Mouse (Mus musculus): ENCODE results near the gene Cyp1a1. TPM values are rescaled to one million over a fixed set of nuclear protein-coding genes. Genes with fewer than 3 reads are reported as not detected.

The Cyp1a1 gene
- total and polyA plus RNA-seq, 3 experiments, result 0.09 to 0.78 (median 0.13) TPM

- no peak overlapping the region; the same call in 1 of the 2 replicates for H3K27ac ChIP-seq
- peaks cover 11% of the 10 kb centered on the region for H3K79me2 ChIP-seq (replicated peaks; ENCODE audit: control insufficient read depth, insufficient read depth, low read length)
- intact Hi-C loops (cut with DNase I), result no loop called here
Measured at GRCm38 (mm10) chr9:57641775-57642550, 45.8 kb upstream of the Cyp1a1 start.

GRCm38 (mm10) chr9:57643169-57643855 lies 44.4 kb upstream of the Cyp1a1 start:
- intact Hi-C loops (cut with DNase I), result no loop called here
- peaks cover 11% of the 10 kb centered on the region for H3K79me2 ChIP-seq (replicated peaks; ENCODE audit: control insufficient read depth, insufficient read depth, low read length)
- peaks cover 43% of the 10 kb centered on the region for H3K4me1 ChIP-seq (ENCODE audit: control insufficient read depth, insufficient read depth, low read length)
- H3K4me3 ChIP-seq, result no peak overlapping the region
- peaks cover 4% of the 10 kb centered on the region; the same call in 1 of the 2 replicates for H3K36me3 ChIP-seq (ENCODE audit: control insufficient read depth, insufficient read depth, low read length)
- peak overlapping the region; percentile 44 for H3K9ac ChIP-seq (ENCODE audit: low read depth, low read length)
- peak overlapping the region; percentile 33 for H3K27ac ChIP-seq
- 64% methylated on average over 9 of the region's 9 CpGs for WGBS
- TF ChIP-seq POLR2A (IDR thresholded peaks at IDR 0.05; ENCODE audit: insufficient read depth, low read depth, low read length), result no peak
- TF ChIP-seq CTCF (IDR thresholded peaks at IDR 0.05), result no peak
- TF ChIP-seq EP300 (IDR thresholded peaks at IDR 0.05; ENCODE audit: insufficient read depth, low read depth, low read length), result no peak
- DNase-seq, result no peak
- no peaks in the 10 kb centered on the region for H3K27me3 ChIP-seq (ENCODE audit: control insufficient read depth, insufficient read depth, low read length)

More at GRCm38 (mm10) chr9:57641775-57642550, 45.8 kb upstream of the Cyp1a1 start:
- TF ChIP-seq CTCF (IDR thresholded peaks at IDR 0.05) (no peak), POLR2A (IDR thresholded peaks at IDR 0.05; ENCODE audit: insufficient read depth, low read depth, low read length) (no peak), EP300 (IDR thresholded peaks at IDR 0.05; ENCODE audit: insufficient read depth, low read depth, low read length) (no peak)
- H3K27me3 ChIP-seq (ENCODE audit: control insufficient read depth, insufficient read depth, low read length), result no peaks in the 10 kb centered on the region
- 75% methylated on average over 13 of the region's 13 CpGs for WGBS
- peaks cover 4% of the 10 kb centered on the region; the same call in 1 of the 2 replicates for H3K36me3 ChIP-seq (ENCODE audit: control insufficient read depth, insufficient read depth, low read length)
- H3K4me1 ChIP-seq (ENCODE audit: control insufficient read depth, insufficient read depth, low read length), result peaks cover 53% of the 10 kb centered on the region
- H3K4me3 ChIP-seq, result no peak overlapping the region
- no peak for DNase-seq
- H3K9ac ChIP-seq (ENCODE audit: low read depth, low read length), result no peak overlapping the region

GRCm38 (mm10) chr9:57643856-57644180 lies 43.9 kb upstream of the Cyp1a1 start:
- peaks cover 37% of the 10 kb centered on the region for H3K4me1 ChIP-seq (ENCODE audit: control insufficient read depth, insufficient read depth, low read length)
- peak overlapping the region; percentile 20; the same call in 1 of the 2 replicates for H3K4me3 ChIP-seq
- peak in 1 of 2 experiments; percentile 48 for DNase-seq
- peak overlapping the region; percentile 95 for H3K27ac ChIP-seq
- no peak for TF ChIP-seq CTCF (IDR thresholded peaks at IDR 0.05)
- TF ChIP-seq POLR2A (IDR thresholded peaks at IDR 0.05; ENCODE audit: insufficient read depth, low read depth, low read length), result no peak
- no peak for TF ChIP-seq EP300 (IDR thresholded peaks at IDR 0.05; ENCODE audit: insufficient read depth, low read depth, low read length)
- intact Hi-C loops (cut with DNase I), result no loop called here
- peak overlapping the region; percentile 44 for H3K9ac ChIP-seq (ENCODE audit: low read depth, low read length)
- peaks cover 4% of the 10 kb centered on the region; the same call in 1 of the 2 replicates for H3K36me3 ChIP-seq (ENCODE audit: control insufficient read depth, insufficient read depth, low read length)
- 34% methylated on average over 7 of the region's 7 CpGs for WGBS
- H3K27me3 ChIP-seq (ENCODE audit: control insufficient read depth, insufficient read depth, low read length), result no peaks in the 10 kb centered on the region
- peaks cover 9% of the 10 kb centered on the region for H3K79me2 ChIP-seq (replicated peaks; ENCODE audit: control insufficient read depth, insufficient read depth, low read length)

GRCm38 (mm10) chr9:57644442-57644943 lies 43.2 kb upstream of the Cyp1a1 start:
- Histone ChIP-seq H3K4me3 (peak overlapping the region; percentile 95), H3K79me2 (replicated peaks; ENCODE audit: control insufficient read depth, insufficient read depth, low read length) (peaks cover 9% of the 10 kb centered on the region), H3K9ac (ENCODE audit: low read depth, low read length) (peak overlapping the region; percentile 98), H3K4me1 (ENCODE audit: control insufficient read depth, insufficient read depth, low read length) (peaks cover 35% of the 10 kb centered on the region), H3K27me3 (ENCODE audit: control insufficient read depth, insufficient read depth, low read length) (no peaks in the 10 kb centered on the region), H3K36me3 (ENCODE audit: control insufficient read depth, insufficient read depth, low read length) (peaks cover under 1% of the 10 kb centered on the region; the same call in 1 of the 2 replicates), H3K27ac (peak overlapping the region; percentile 95)
- no peak for DNase-seq
- intact Hi-C loops (cut with DNase I), result no loop called here
- TF ChIP-seq CTCF (IDR thresholded peaks at IDR 0.05) (no peak), EP300 (IDR thresholded peaks at IDR 0.05; ENCODE audit: insufficient read depth, low read depth, low read length) (no peak), POLR2A (IDR thresholded peaks at IDR 0.05; ENCODE audit: insufficient read depth, low read depth, low read length) (no peak)
- 4% methylated on average over 18 of the region's 18 CpGs for WGBS

- Histone ChIP-seq H3K4me3 (peak overlapping the region; percentile 95), H3K27me3 (ENCODE audit: control insufficient read depth, insufficient read depth, low read length) (no peaks in the 10 kb centered on the region), H3K79me2 (replicated peaks; ENCODE audit: control insufficient read depth, insufficient read depth, low read length) (peaks cover 9% of the 10 kb centered on the region), H3K9ac (ENCODE audit: low read depth, low read length) (peak overlapping the region; percentile 98), H3K4me1 (ENCODE audit: control insufficient read depth, insufficient read depth, low read length) (peaks cover 30% of the 10 kb centered on the region), H3K27ac (peak overlapping the region; percentile 95), H3K36me3 (ENCODE audit: control insufficient read depth, insufficient read depth, low read length) (no peaks in the 10 kb centered on the region)
- 1% methylated on average over 75 of the region's 85 CpGs for WGBS
- DNase-seq, result peak; percentile 96 to 98
- intact Hi-C loops (cut with DNase I), result loop anchor here (1.0 to 5.0 kb wide), 3 partner anchors 16 to 108 kb away; partner anchors contain the start of genes Fam219b and Ulk3
- TF ChIP-seq CTCF (IDR thresholded peaks at IDR 0.05), result peak; percentile 99
- TF ChIP-seq POLR2A (IDR thresholded peaks at IDR 0.05; ENCODE audit: insufficient read depth, low read depth, low read length), result peak; percentile 57; the same call in 1 of the 2 replicates
- peak; percentile 79 for TF ChIP-seq EP300 (IDR thresholded peaks at IDR 0.05; ENCODE audit: insufficient read depth, low read depth, low read length)
Measured at GRCm38 (mm10) chr9:57644944-57645893, 42.5 kb upstream of the Cyp1a1 start.
